10 mouse cellular contexts compared by ENCODE assay signal in the genomic region with DNA sequence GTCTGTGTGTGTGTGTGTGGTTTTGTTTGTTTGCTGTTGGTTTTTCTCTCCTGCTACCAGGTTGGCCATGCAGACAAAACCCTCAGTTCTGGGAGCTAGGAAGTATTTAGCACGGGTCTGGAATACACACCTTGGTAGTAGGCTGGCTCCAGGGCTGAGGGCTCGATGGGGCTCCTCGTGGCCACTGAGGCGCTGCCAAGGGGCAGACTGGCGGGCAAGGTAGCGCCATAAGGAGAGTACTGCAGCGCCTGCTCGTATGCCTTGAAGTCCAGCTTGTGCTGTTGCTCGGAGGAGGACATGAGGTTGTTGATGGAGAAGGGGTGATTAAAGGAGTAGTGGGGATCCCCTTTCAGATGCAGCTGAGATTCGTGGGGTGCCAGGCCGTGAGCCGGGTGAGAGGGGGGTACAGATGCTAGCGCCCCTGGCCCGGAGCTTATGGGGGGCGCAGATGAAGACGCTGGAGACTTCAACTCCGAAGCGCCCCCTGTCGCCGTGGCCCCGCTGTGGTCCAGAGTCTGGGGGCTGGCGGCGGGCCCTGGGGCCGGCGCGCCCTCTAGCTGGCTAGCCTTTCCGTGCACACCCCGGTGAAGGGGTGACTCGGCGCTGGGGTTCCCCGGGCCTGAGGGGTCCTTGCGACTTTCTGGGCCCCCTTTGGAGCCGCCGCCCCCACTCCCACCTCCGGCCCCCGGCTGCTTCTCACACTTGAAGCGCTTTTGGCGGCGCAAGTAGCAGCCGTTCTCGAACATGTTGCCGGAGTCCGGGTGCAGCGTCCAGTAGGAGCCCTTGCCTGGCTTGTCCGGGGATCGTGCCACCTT. TPM values are rescaled to one million over a fixed set of nuclear protein-coding genes. Genes with fewer than 3 reads are reported as not detected.
A peak's percentile ranks its signal among the peaks of the same experiment; 100 is the strongest.
DNase-seq lines count a peak whose midpoint lies in the region; ATAC-seq lines count a peak whose summit lies in the region.
"Had no signal": no experiment of that assay in that cellular context is flagged by ENCODE, and none has a peak within 500 bp of the region (broad histone marks: within the 10 kb centered on the region; RNA-seq: fewer than 3 reads in every experiment).

No protein-coding gene starts in this region.

- DNase-seq in kidney, adult 18-20 months = peak; percentile 11
- no peak for DNase-seq in kidney, postnatal 25 days
- DNase-seq in limb, embryonic 10.5 days (ENCODE audit: low spot score) = peak; percentile 56
- DNase-seq in midbrain, embryonic 11.5 days (ENCODE audit: low spot score, missing footprints) = peak; percentile 96
- no peak for DNase-seq in cerebellum, adult 11 months

- H3K4me2 ChIP-seq in embryonic facial prominence, embryonic 15.5 days (replicated peaks) = peak overlapping the region; percentile 19; the same call in 1 of the 2 replicates
- peak overlapping the region; percentile 41 for H3K4me2 ChIP-seq in midbrain, embryonic 11.5 days

- peaks cover 46% of the 10 kb centered on the region for H3K4me1 ChIP-seq in embryonic facial prominence, embryonic 15.5 days
- peaks cover 45% of the 10 kb centered on the region for H3K4me1 ChIP-seq in limb, embryonic 10.5 days
- H3K4me1 ChIP-seq in midbrain, embryonic 11.5 days (ENCODE audit: control insufficient read depth, insufficient read depth, low read length) = peaks cover 14% of the 10 kb centered on the region

- H3K36me3 ChIP-seq in embryonic facial prominence, embryonic 15.5 days = no peaks in the 10 kb centered on the region
- no peaks in the 10 kb centered on the region for H3K36me3 ChIP-seq in limb, embryonic 10.5 days
- no peaks in the 10 kb centered on the region for H3K36me3 ChIP-seq in midbrain, embryonic 11.5 days (ENCODE audit: control insufficient read depth, insufficient read depth, low read length)

- no peak overlapping the region for H3K9ac ChIP-seq in embryonic facial prominence, embryonic 15.5 days
- H3K9ac ChIP-seq in midbrain, embryonic 11.5 days (ENCODE audit: low read length) = peak overlapping the region; percentile 61

- WGBS in embryonic facial prominence, embryonic 15.5 days = 1% methylated on average over 46 of the region's 46 CpGs
- under 1% methylated on average over 39 of the region's 46 CpGs for WGBS in limb, embryonic 10.5 days
- 1% methylated on average over 46 of the region's 46 CpGs for WGBS in midbrain, embryonic 11.5 days

- H3K27ac ChIP-seq in embryonic facial prominence, embryonic 15.5 days (replicated peaks) = no peak overlapping the region
- no peak overlapping the region for H3K27ac ChIP-seq in limb, embryonic 10.5 days
- H3K27ac ChIP-seq in midbrain, embryonic 11.5 days (ENCODE audit: low read depth, low read length) = peak overlapping the region; percentile 56

- H3K4me3 ChIP-seq in embryonic facial prominence, embryonic 15.5 days (replicated peaks) = peak overlapping the region; percentile 23
- H3K4me3 ChIP-seq in limb, embryonic 10.5 days = peak overlapping the region; percentile 35
- peak overlapping the region; percentile 59 for H3K4me3 ChIP-seq in midbrain, embryonic 11.5 days (ENCODE audit: low read depth, low read length)

- 0 out of 2 replicates have a peak, but pooled peaks have one; percentile 11 for ATAC-seq in embryonic facial prominence, embryonic 15.5 days (ENCODE audit: insufficient number of reproducible peaks, low FRiP score, low TSS enrichment, low read depth)
- peak; percentile 23; the same call in 1 of the 2 replicates for ATAC-seq in midbrain, embryonic 11.5 days (ENCODE audit: low FRiP score)
- ATAC-seq in activated CD4-positive, CD25-positive, alpha-beta regulatory T cell, adult 4 months = no peak
- no peak for ATAC-seq in megakaryocyte-erythroid progenitor cell, adult 5-6 weeks (replicated peaks; ENCODE audit: low FRiP score, low TSS enrichment, poor library complexity, severe bottlenecking)

- H3K9me3 ChIP-seq in embryonic facial prominence, embryonic 15.5 days (replicated peaks) = no peaks in the 10 kb centered on the region
- H3K9me3 ChIP-seq in limb, embryonic 10.5 days (replicated peaks) = no peaks in the 10 kb centered on the region
- H3K9me3 ChIP-seq in midbrain, embryonic 11.5 days (ENCODE audit: control insufficient read depth, low read length) = no peaks in the 10 kb centered on the region

- H3K27me3 ChIP-seq in embryonic facial prominence, embryonic 15.5 days = peaks cover 82% of the 10 kb centered on the region
- H3K27me3 ChIP-seq in limb, embryonic 10.5 days (ENCODE audit: low read depth, poor library complexity, severe bottlenecking) = peaks cover 100% of the 10 kb centered on the region
- H3K27me3 ChIP-seq in midbrain, embryonic 11.5 days (ENCODE audit: control insufficient read depth, insufficient read depth, low read length) = peaks cover 68% of the 10 kb centered on the region
- H3K27me3 ChIP-seq: CH12.LX had no signal

RNA-seq across cellular contexts. Expression of a gene that starts 4.6 kb away (rescaled TPM):
- 2.1 and 3.9 TPM in 2 replicates for polyA plus RNA-seq in embryonic facial prominence, embryonic 15.5 days (2015; fragmentation: Nextera tagmentation; extraction: Ambion mirVana)
- 0.08 TPM in 1 of 2 replicates, not detected in the other for polyA plus RNA-seq in limb, embryonic 10.5 days (2016; fragmentation: Nextera tagmentation; extraction: Ambion mirVana)
- polyA plus RNA-seq in midbrain, embryonic 11.5 days (2014; fragmentation: Nextera tagmentation; extraction: Ambion mirVana) = 6.8 and 10.5 TPM in 2 replicates
- not detected for polyA plus RNA-seq in activated CD4-positive, CD25-positive, alpha-beta regulatory T cell, adult 4 months (2017; shearing (Covaris generic))
- total RNA-seq in megakaryocyte-erythroid progenitor cell, adult 5-6 weeks (2014; fragmentation: Nextera tagmentation) = not detected in 2 replicates
- not detected in 2 replicates for total RNA-seq in megakaryocyte-erythroid progenitor cell, adult 5-6 weeks (2017)
- total RNA-seq: CH12.LX had no signal
- polyA plus RNA-seq: cortical plate, adult 2 months had no signal

RNA-seq across cellular contexts. Expression of a gene that starts 21.8 kb away (rescaled TPM):
- 1.2 and 1.4 TPM in 2 replicates for polyA plus RNA-seq in embryonic facial prominence, embryonic 15.5 days (2015; fragmentation: Nextera tagmentation; extraction: Ambion mirVana)
- polyA plus RNA-seq in limb, embryonic 10.5 days (2016; fragmentation: Nextera tagmentation; extraction: Ambion mirVana) = 0.04 and 0.05 TPM in 2 replicates
- polyA plus RNA-seq in midbrain, embryonic 11.5 days (2014; fragmentation: Nextera tagmentation; extraction: Ambion mirVana) = 2.6 and 2.9 TPM in 2 replicates
- under 1 TPM in 1 of 2 experiments, not detected in 1; 0.09 TPM for polyA plus RNA-seq in activated CD4-positive, CD25-positive, alpha-beta regulatory T cell, adult 4 months (2017; shearing (Covaris generic))
- not detected in 2 replicates for total RNA-seq in megakaryocyte-erythroid progenitor cell, adult 5-6 weeks (2014; fragmentation: Nextera tagmentation)
- total RNA-seq in megakaryocyte-erythroid progenitor cell, adult 5-6 weeks (2017) = not detected in 2 replicates
- total RNA-seq: CH12.LX had no signal

Comparison
In these comparisons a context has a peak if more than half of its experiments do, and no peak if none do; other contexts are left out.
1. DNase-seq: peak in kidney, adult 18-20 months (single experiment), limb, embryonic 10.5 days (single experiment) and midbrain, embryonic 11.5 days (single experiment); none in kidney, postnatal 25 days (0 of 2) and cerebellum, adult 11 months (single experiment).
2. ATAC-seq: peak in embryonic facial prominence, embryonic 15.5 days (single experiment) and midbrain, embryonic 11.5 days (single experiment); none in activated CD4-positive, CD25-positive, alpha-beta regulatory T cell, adult 4 months (single experiment) and megakaryocyte-erythroid progenitor cell, adult 5-6 weeks (single experiment).
3. Peak in every context shown above with its lines, with median percentiles within 50 percentile points of each other: H3K4me3 ChIP-seq.